Mouse (Mus musculus) urinary bladder, postnatal 10 days (tissue): ENCODE results near the gene Col7a1.

ENCODE experiments used
- DNase-seq: peaks from one replicate; pipeline ENCODE4 v3.0.0; 2022; ENCODE audit warnings: low spot score

Col7a1 gene

GRCm38 (mm10) chr9:108953081-108953636 lies at the start of gene Col7a1:
Gene Col7a1, plus strand, starts transcription at chr9:108953586.
- no peak for DNase-seq

- DNase-seq = no peak
Observed at GRCm38 (mm10) chr9:108912308-108912707, 41.1 kb upstream of the Col7a1 start.

- no peak for DNase-seq
Observed at GRCm38 (mm10) chr9:108913161-108913560, 40.2 kb upstream of the Col7a1 start.

GRCm38 (mm10) chr9:108913621-108914020 lies 39.8 kb upstream of the Col7a1 start:
- no peak for DNase-seq

- DNase-seq = no peak
Observed at GRCm38 (mm10) chr9:108914491-108914890, 38.9 kb upstream of the Col7a1 start, which contains the start of gene Tmem89. Gene Tmem89, plus strand, starts transcription at chr9:108914619.

- no peak for DNase-seq
Observed at GRCm38 (mm10) chr9:108925897-108926296, 27.5 kb upstream of the Col7a1 start.

- no peak for DNase-seq
Observed at GRCm38 (mm10) chr9:108928424-108928823, 25.0 kb upstream of the Col7a1 start.

- DNase-seq = no peak
Observed at GRCm38 (mm10) chr9:108935991-108936390, 17.4 kb upstream of the Col7a1 start.

GRCm38 (mm10) chr9:108936418-108937364 lies 16.7 kb upstream of the Col7a1 start, which contains the start of gene Uqcrc1:
Gene Uqcrc1, plus strand, starts transcription at chr9:108936633.
- peak; percentile 82 for DNase-seq

- DNase-seq = no peak
Observed at GRCm38 (mm10) chr9:108945111-108945510, 8.3 kb upstream of the Col7a1 start.

- no peak for DNase-seq
Observed at GRCm38 (mm10) chr9:108945608-108946007, 7.8 kb upstream of the Col7a1 start.

- DNase-seq = no peak
Observed at GRCm38 (mm10) chr9:108949231-108949966, 4.0 kb upstream of the Col7a1 start.

GRCm38 (mm10) chr9:108949967-108950728 lies 3.2 kb upstream of the Col7a1 start:
- DNase-seq = no peak

- DNase-seq = no peak
Observed at GRCm38 (mm10) chr9:108955241-108955640, 1.9 kb downstream of the Col7a1 start.

- DNase-seq = no peak
Observed at GRCm38 (mm10) chr9:108955846-108956245, 2.5 kb downstream of the Col7a1 start.

GRCm38 (mm10) chr9:108963577-108963976 lies 10.2 kb downstream of the Col7a1 start:
- no peak for DNase-seq

GRCm38 (mm10) chr9:108964338-108964737 lies 11.0 kb downstream of the Col7a1 start:
- DNase-seq = no peak

- DNase-seq = no peak
Observed at GRCm38 (mm10) chr9:108970623-108971022, 17.2 kb downstream of the Col7a1 start.

GRCm38 (mm10) chr9:108976483-108976882 lies 23.1 kb downstream of the Col7a1 start:
- DNase-seq = no peak

- no peak for DNase-seq
Observed at GRCm38 (mm10) chr9:108977966-108978365, 24.6 kb downstream of the Col7a1 start.

- DNase-seq = no peak
Observed at GRCm38 (mm10) chr9:108982498-108982897, 29.1 kb downstream of the Col7a1 start.

- no peak for DNase-seq
Observed at GRCm38 (mm10) chr9:108983209-108983608, 29.8 kb downstream of the Col7a1 start.
